Mouse (Mus musculus) embryonic fibroblast, embryonic 13.5 days (primary cell): ENCODE data around the gene Meltf.

Experiments used
- CTCF ChIP-seq: IDR thresholded peaks from 2 replicates; pipeline ENCODE4 v1.5.1; 2011; ENCODE audit warnings: mild to moderate bottlenecking, control low read depth, low read length, moderate library complexity, borderline replicate concordance; ENCODE audit not compliant: insufficient read depth
- POLR2A ChIP-seq: IDR thresholded peaks from 2 replicates; pipeline ENCODE4 v1.6.1; 2011; ENCODE audit warnings: low read depth, mild to moderate bottlenecking, control low read depth, low read length, moderate library complexity

DNA sequence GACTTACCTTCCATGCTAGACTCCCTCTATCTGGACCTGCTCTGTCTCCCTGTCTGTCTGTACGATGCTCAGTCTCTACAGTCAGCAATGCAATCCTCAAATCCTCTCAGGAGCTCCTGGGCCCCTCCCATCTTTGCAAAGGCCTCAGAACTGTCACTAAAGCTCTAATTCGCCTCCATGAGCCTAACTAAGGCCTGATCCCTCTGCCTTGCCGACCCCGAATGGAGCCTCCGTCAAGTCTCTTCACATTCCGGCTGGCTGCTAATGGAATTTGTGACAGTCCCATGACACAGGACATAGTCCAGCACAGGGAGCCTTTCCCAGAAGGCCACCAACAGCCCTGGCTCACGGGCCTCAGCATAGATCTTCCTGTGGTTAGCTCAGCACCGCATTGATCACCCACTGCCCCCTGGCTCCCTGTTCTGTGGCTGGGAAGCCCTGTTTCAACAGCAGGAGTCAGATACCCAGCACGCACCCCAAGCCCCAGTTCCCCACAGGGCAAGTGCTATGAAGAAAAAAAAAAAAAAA is 3.8 kb downstream of the Meltf start:
- TF ChIP-seq CTCF (no peak), POLR2A (no peak)
